Mouse (Mus musculus) heart, embryonic 13.5 days (tissue): Measurements from ENCODE around the gene Cacng8. TPM values are rescaled to one million over a fixed set of nuclear protein-coding genes. Genes with fewer than 3 reads are reported as not detected.

Experiments
- ATAC-seq: fragments of 200-750 bp; cut with Nextera tagmentation; 2 replicates; pipeline ENCODE4 v1.8.0; 2017; ENCODE audit warnings: moderate TSS enrichment; ENCODE audit not compliant: insufficient number of reproducible peaks, low FRiP score, low TSS enrichment; ENCODE audit errors: extremely low read depth
- H3K27ac ChIP-seq: fragments of 300-500 bp; sonication (generic); replicated peaks from 2 replicates; pipeline ENCODE4 v1.5.1; 2015; ENCODE audit warnings: moderate library complexity, mild to moderate bottlenecking, inconsistent platforms
- H3K27me3 ChIP-seq: fragments of 300-500 bp; sonication (generic); replicated peaks from 2 replicates; pipeline ENCODE4 v1.6.1; 2015; ENCODE audit warnings: mild to moderate bottlenecking, inconsistent platforms
- H3K36me3 ChIP-seq: fragments of 300-500 bp; sonication (generic); 2 replicates; pipeline ENCODE4 v1.6.1; 2015; ENCODE audit warnings: mild to moderate bottlenecking, inconsistent platforms
- H3K4me1 ChIP-seq: fragments of 300-500 bp; sonication (generic); 2 replicates; pipeline ENCODE4 v1.6.1; 2015; ENCODE audit warnings: inconsistent platforms
- H3K4me2 ChIP-seq: fragments of 300-500 bp; sonication (generic); 2 replicates; pipeline ENCODE4 v1.6.1; 2015; ENCODE audit warnings: inconsistent platforms, mild to moderate bottlenecking, moderate library complexity
- H3K4me3 ChIP-seq: fragments of 300-500 bp; sonication (generic); 2 replicates; pipeline ENCODE4 v1.5.1; 2015; ENCODE audit warnings: moderate library complexity, mild to moderate bottlenecking, inconsistent platforms
- H3K9ac ChIP-seq: fragments of 300-500 bp; sonication (generic); 2 replicates; pipeline ENCODE4 v1.6.1; 2015; ENCODE audit warnings: inconsistent platforms, mild to moderate bottlenecking, moderate library complexity
- H3K9me3 ChIP-seq: fragments of 300-500 bp; sonication (generic); 2 replicates; pipeline ENCODE4 v1.6.1; 2016; ENCODE audit warnings: inconsistent platforms
- WGBS: fragments of 180-500 bp; shearing (Covaris S2); methylation state at CpG from one replicate; pipeline ENCODE4 v1.1.7; 2015; ENCODE audit warnings: mixed read lengths; 5-methylcytosine and 5-hydroxymethylcytosine counted together
- polyA plus RNA-seq: library from polyadenylated mRNA; unstranded; fragments of >200 nt; fragmentation: Nextera tagmentation; extraction: Ambion mirVana; gene quantifications from 2 replicates; pipeline ENCODE4 v1.2.1, GENCODE M21; 2015

Cacng8 gene
- polyA plus RNA-seq, 1 experiment from 2014 or later = 0.86 TPM

GRCm38 (mm10) chr7:3430161-3430560 is 39.7 kb downstream of the Cacng8 start:
- Histone ChIP-seq H3K4me1 (peaks cover 49% of the 10 kb centered on the region), H3K36me3 (no peaks in the 10 kb centered on the region), H3K4me3 (peak overlapping the region; percentile 21; the same call in 1 of the 2 replicates), H3K4me2 (peak overlapping the region; percentile 54), H3K27me3 (peaks cover 23% of the 10 kb centered on the region), H3K9me3 (no peaks in the 10 kb centered on the region), H3K27ac (peak overlapping the region; percentile 80), H3K9ac (no peak overlapping the region)
- 41% methylated on average over 6 of the region's 6 CpGs for WGBS
- no peak for ATAC-seq

GRCm38 (mm10) chr7:3432066-3432465 is 41.6 kb downstream of the Cacng8 start:
- no peak overlapping the region for H3K4me2 ChIP-seq
- WGBS = 68% methylated on average over 1 of the region's 1 CpGs
- no peak for ATAC-seq
- no peak overlapping the region for H3K27ac ChIP-seq
- 0 out of 2 replicates have a peak, but pooled peaks cover 7% of the 10 kb centered on the region for H3K27me3 ChIP-seq
- H3K4me3 ChIP-seq = no peak overlapping the region
- H3K4me1 ChIP-seq = peaks cover 39% of the 10 kb centered on the region
- no peaks in the 10 kb centered on the region for H3K9me3 ChIP-seq
- no peak overlapping the region for H3K9ac ChIP-seq
- no peaks in the 10 kb centered on the region for H3K36me3 ChIP-seq

DNA sequence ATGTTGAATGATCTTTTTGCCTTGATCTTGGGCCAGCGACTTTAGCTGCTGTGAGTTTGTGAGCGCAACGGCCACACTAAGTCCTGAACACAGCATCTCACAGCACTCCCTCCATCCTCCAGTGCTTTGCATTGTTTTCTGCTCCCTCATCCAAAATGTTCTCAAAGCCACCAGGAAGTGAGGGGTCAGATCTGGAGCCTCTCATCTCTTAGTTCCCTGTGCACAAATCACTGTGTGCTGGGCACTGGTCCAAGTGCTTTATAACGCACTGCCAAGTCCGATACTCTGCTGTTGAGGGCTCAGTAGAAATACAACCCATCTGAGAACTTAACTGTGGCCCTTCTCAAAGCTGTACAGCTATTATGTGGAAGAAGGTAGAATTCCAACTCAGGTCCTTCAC is 47.5 kb downstream of the Cacng8 start:
- Histone ChIP-seq H3K4me1 (peaks cover 20% of the 10 kb centered on the region), H3K9me3 (no peaks in the 10 kb centered on the region), H3K4me2 (no peak overlapping the region), H3K9ac (no peak overlapping the region), H3K36me3 (no peaks in the 10 kb centered on the region), H3K4me3 (no peak overlapping the region), H3K27me3 (no peaks in the 10 kb centered on the region), H3K27ac (no peak overlapping the region; the same call in 1 of the 2 replicates)
- 33% methylated on average over 5 of the region's 5 CpGs for WGBS
- no peak for ATAC-seq

DNA sequence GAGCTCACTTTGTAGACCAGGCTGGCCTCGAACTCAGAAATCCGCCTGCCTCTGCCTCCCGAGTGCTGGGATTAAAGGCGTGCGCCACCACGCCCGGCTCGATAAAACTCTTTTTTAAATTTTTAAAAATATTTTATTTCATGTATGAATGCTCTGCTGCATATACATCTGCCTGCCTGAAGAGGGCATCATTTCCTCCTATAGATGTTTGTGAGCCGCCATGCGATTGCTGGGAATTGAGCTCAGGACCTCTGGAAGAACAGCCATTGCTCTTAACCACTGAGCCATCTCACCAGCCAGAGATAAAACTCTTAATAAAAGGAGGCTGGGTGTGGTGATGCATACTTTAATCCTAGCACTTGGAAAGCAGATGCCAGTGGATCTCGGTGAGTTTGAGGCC is 49.5 kb downstream of the Cacng8 start:
- 77% methylated on average over 11 of the region's 11 CpGs for WGBS
- H3K9me3 ChIP-seq = no peaks in the 10 kb centered on the region
- H3K4me1 ChIP-seq = peaks cover 23% of the 10 kb centered on the region
- no peaks in the 10 kb centered on the region for H3K36me3 ChIP-seq
- H3K4me2 ChIP-seq = no peak overlapping the region
- no peak overlapping the region for H3K9ac ChIP-seq
- no peak overlapping the region for H3K27ac ChIP-seq
- no peaks in the 10 kb centered on the region for H3K27me3 ChIP-seq
- no peak overlapping the region for H3K4me3 ChIP-seq
- ATAC-seq = no peak

DNA sequence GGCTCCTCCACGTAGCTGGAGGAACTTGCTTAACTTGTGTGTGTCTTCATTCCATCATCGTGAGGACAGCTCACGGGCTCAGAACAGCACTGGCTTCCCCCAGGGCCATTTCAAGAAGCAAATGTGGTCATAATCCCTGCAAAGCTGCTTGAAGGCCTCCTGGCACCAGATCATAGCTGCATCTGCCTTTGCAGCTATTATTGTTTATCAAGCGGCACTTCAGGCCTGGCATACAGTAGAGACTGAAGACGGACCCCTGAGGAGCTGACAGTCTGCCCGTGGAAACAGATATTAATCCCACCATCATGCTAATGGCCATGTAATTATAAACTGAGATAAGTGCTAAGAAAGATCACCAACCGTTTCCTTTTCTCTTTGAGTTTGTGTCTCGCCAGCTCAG is 50.0 kb downstream of the Cacng8 start:
- Histone ChIP-seq H3K27me3 (no peaks in the 10 kb centered on the region), H3K27ac (no peak overlapping the region), H3K4me3 (no peak overlapping the region), H3K9ac (no peak overlapping the region), H3K4me1 (peaks cover 23% of the 10 kb centered on the region), H3K4me2 (no peak overlapping the region), H3K9me3 (no peaks in the 10 kb centered on the region), H3K36me3 (no peaks in the 10 kb centered on the region)
- WGBS = 61% methylated on average over 8 of the region's 8 CpGs
- ATAC-seq = no peak

DNA sequence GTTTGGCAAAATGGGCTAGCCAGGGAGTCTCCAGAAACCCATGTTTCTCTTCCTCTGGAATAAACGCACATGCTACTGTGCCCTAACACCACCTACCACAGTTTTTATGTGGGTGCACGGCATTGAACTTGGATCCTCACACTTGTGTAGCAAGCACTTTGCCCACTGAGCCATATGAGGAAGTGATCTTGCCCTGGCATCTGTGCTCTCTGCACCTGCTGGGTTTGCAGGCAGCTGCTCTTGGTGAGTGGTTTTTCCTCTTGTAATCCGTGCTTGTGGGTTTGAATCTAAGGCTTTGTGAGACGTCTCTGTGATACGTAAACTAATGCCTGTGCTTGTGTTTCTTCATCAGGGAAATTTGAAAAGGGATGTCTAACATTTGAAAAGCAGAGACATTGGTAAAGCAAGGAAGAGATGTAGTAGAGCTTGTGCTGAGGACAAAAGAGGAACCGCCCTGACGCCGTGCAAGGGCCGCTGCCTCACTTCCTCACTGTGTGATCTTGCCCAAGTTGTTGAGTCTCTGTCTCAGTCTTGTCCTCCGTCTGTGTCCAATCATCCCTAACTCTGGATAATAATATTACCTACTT is 52.1 kb downstream of the Cacng8 start:
- peaks cover 19% of the 10 kb centered on the region for H3K4me1 ChIP-seq
- WGBS = 83% methylated on average over 10 of the region's 10 CpGs

GRCm38 (mm10) chr7:3444678-3445077 is 54.2 kb downstream of the Cacng8 start:
- no peak overlapping the region for H3K4me3 ChIP-seq
- no peak overlapping the region for H3K4me2 ChIP-seq
- no peak overlapping the region for H3K27ac ChIP-seq
- H3K36me3 ChIP-seq = no peaks in the 10 kb centered on the region
- WGBS = 71% methylated on average over 3 of the region's 3 CpGs
- peaks cover 5% of the 10 kb centered on the region; the same call in 1 of the 2 replicates for H3K27me3 ChIP-seq
- H3K9ac ChIP-seq = no peak overlapping the region
- ATAC-seq = no peak
- no peaks in the 10 kb centered on the region for H3K9me3 ChIP-seq
- H3K4me1 ChIP-seq = peaks cover 3% of the 10 kb centered on the region; the same call in 1 of the 2 replicates

More for the DNA sequence above, 52.1 kb downstream of the Cacng8 start:
- Histone ChIP-seq H3K9ac (no peak overlapping the region), H3K9me3 (no peaks in the 10 kb centered on the region), H3K4me2 (no peak overlapping the region), H3K36me3 (no peaks in the 10 kb centered on the region), H3K4me3 (no peak overlapping the region), H3K27me3 (no peaks in the 10 kb centered on the region), H3K27ac (no peak overlapping the region)
- no peak for ATAC-seq

GRCm38 (mm10) chr7:3446584-3446983 is 56.1 kb downstream of the Cacng8 start:
- H3K4me2 ChIP-seq = no peak overlapping the region
- no peak overlapping the region for H3K9ac ChIP-seq
- H3K27me3 ChIP-seq = peaks cover 20% of the 10 kb centered on the region
- H3K27ac ChIP-seq = no peak overlapping the region
- H3K36me3 ChIP-seq = no peaks in the 10 kb centered on the region
- no peak overlapping the region for H3K4me3 ChIP-seq
- no peaks in the 10 kb centered on the region for H3K9me3 ChIP-seq
- peaks cover 3% of the 10 kb centered on the region; the same call in 1 of the 2 replicates for H3K4me1 ChIP-seq
- WGBS = 65% methylated on average over 3 of the region's 3 CpGs
- ATAC-seq = no peak

DNA sequence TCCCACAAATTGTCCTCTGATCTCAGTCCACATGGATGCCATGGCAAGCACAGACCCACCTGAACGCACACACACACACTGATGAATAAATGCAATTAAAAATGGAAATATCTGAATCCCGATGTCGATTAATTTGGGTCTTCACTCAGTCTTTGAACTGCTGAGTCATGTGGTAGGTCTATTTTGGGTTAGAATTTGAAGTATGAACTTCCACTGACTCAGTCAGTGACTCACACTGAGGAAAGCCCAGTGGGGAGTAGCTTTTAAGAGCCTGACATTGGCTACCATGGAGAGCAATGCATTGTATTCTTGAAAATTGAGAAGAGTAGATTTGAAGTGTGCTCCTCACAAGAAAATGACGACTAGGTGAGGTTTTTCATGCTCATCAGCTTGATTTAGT is 56.5 kb downstream of the Cacng8 start:
- Histone ChIP-seq H3K36me3 (no peaks in the 10 kb centered on the region), H3K27ac (no peak overlapping the region), H3K9me3 (no peaks in the 10 kb centered on the region), H3K4me3 (no peak overlapping the region), H3K4me2 (no peak overlapping the region), H3K4me1 (peaks cover 3% of the 10 kb centered on the region; the same call in 1 of the 2 replicates), H3K27me3 (peaks cover 24% of the 10 kb centered on the region), H3K9ac (no peak overlapping the region)
- no peak for ATAC-seq
- 82% methylated on average over 4 of the region's 4 CpGs for WGBS

DNA sequence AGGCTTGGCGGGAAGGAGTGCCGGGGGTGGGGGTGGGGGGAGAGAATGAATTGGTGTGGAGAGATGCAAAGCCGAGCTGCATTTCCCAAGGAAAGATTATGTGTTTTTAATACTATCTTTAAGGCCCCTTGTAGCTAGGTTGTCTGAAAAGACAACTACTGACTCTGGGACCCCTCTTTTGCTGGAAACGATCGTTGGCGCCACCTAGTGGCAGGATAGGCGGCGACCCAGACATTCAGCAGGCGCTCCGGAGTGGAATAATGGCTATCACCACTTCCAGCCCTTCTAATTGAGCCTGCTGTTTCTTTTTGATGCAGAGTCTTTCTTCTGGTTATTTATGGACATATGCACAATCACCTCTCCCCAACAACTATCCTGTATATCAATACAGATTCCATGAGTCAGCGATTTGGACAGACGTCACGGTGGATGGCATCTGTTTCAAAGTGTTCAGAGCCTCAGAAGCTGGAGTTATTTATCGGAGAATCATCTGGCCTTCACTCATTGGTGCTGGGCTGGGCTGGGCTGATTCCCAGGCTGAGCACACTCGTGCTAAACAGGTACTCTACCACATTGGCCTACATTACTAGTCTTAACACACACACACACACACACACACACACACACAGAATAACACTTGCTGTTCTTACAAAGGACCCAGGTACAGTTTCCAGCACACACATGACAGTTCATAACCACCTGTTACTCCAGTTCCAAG is 58.4 kb downstream of the Cacng8 start:
- H3K9me3 ChIP-seq = no peaks in the 10 kb centered on the region
- H3K27me3 ChIP-seq = peaks cover 34% of the 10 kb centered on the region
- no peak overlapping the region for H3K4me3 ChIP-seq
- ATAC-seq = no peak
- WGBS = 22% methylated on average over 15 of the region's 15 CpGs
- H3K36me3 ChIP-seq = no peaks in the 10 kb centered on the region
- no peak overlapping the region for H3K27ac ChIP-seq
- H3K9ac ChIP-seq = no peak overlapping the region
- H3K4me1 ChIP-seq = no peaks in the 10 kb centered on the region
- peak overlapping the region; percentile 21; the same call in 1 of the 2 replicates for H3K4me2 ChIP-seq

DNA sequence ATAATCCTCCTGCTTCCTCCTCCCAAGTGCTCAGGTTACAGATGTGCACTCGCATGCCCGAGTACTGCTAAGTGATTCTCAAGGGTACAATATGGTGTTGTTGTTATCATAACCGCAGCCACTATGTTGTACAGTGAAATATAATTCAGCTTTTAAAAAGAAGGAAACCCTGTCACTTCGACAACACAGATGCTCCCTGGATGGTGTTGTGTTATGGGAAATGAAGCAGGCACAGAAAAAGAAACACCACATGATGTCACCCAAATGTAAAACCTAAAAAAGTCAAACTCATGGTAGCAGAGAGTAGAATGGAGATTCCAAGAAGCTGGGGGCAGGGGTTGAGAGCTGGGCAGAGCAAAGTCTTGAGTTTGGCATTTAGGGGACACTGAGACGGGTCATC is 60.2 kb downstream of the Cacng8 start:
- 56% methylated on average over 5 of the region's 5 CpGs for WGBS
- peaks cover 34% of the 10 kb centered on the region for H3K27me3 ChIP-seq
- no peak for ATAC-seq
- H3K9ac ChIP-seq = no peak overlapping the region
- no peaks in the 10 kb centered on the region for H3K4me1 ChIP-seq
- no peak overlapping the region for H3K4me3 ChIP-seq
- no peak overlapping the region for H3K4me2 ChIP-seq
- H3K27ac ChIP-seq = no peak overlapping the region
- H3K9me3 ChIP-seq = no peaks in the 10 kb centered on the region
- H3K36me3 ChIP-seq = no peaks in the 10 kb centered on the region

DNA sequence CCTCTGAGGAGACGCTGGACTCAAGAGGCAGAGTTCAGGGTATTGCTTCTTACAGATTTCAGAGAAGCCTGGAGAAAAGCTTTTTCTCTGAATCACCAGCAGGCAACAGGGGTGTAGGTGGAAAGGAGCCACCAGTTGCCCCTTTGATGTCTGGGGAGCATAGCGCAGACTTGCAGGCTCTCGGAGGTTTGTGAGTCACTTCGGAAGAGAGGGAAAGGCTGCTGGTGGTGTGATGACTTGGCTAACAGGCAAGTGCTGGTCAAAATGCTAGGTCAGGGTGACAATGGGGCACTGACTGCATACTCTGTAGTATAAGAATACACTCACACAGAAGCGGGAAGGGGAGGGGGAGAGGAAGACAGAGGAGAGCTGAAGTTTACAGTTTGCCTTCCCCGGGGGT is 60.7 kb downstream of the Cacng8 start:
- 27% methylated on average over 6 of the region's 6 CpGs for WGBS
- ATAC-seq = no peak
- H3K36me3 ChIP-seq = no peaks in the 10 kb centered on the region

More for the DNA sequence above, 60.7 kb downstream of the Cacng8 start:
- Histone ChIP-seq H3K4me1 (no peaks in the 10 kb centered on the region), H3K9ac (no peak overlapping the region), H3K4me3 (no peak overlapping the region), H3K27ac (no peak overlapping the region), H3K4me2 (no peak overlapping the region), H3K9me3 (no peaks in the 10 kb centered on the region), H3K27me3 (peaks cover 34% of the 10 kb centered on the region)
